ENCODE assay signal across 8 mouse cellular contexts in genomic region chr7:82648353-82649080, GRCm38 (mm10). TPM values are rescaled to one million over a fixed set of nuclear protein-coding genes. Genes with fewer than 3 reads are reported as not detected.
DNase-seq lines count a peak whose midpoint lies in the region; ATAC-seq and TF ChIP-seq lines count a peak whose summit lies in the region.

Saxo2 (minus strand) TSS chr7:82648528.
Efl1 (plus strand) TSS chr7:82648614.

- under 1% methylated on average over 46 of the region's 46 CpGs for WGBS in forebrain, embryonic 10.5 days
- under 1% methylated on average over 46 of the region's 46 CpGs for WGBS in heart, embryonic 15.5 days
- WGBS in liver, embryonic 14.5 days (ENCODE audit: insufficient replicate concordance): under 1% methylated on average over 46 of the region's 46 CpGs
- 0% methylated on average over 46 of the region's 46 CpGs for WGBS in neural tube, embryonic 11.5 days
- WGBS in stomach, postnatal 0 days: under 1% methylated on average over 46 of the region's 46 CpGs

- peak; percentile 24; the same call in 1 of the 2 replicates for TF ChIP-seq CTCF in liver, embryonic 14.5 days (IDR thresholded peaks at IDR 0.05; ENCODE audit: low read depth)
- TF ChIP-seq CTCF in stomach, postnatal 0 days (IDR thresholded peaks at IDR 0.05; ENCODE audit: low read depth): peak; percentile 27

- H3K27ac ChIP-seq in forebrain, embryonic 10.5 days: peak within 1 kb of the TSS; percentile 89
- peak within 1 kb of the TSS; percentile 66; the same call in 1 of the 2 replicates for H3K27ac ChIP-seq in heart, embryonic 15.5 days
- no peak within 1 kb of the TSS for H3K27ac ChIP-seq in liver, embryonic 14.5 days
- H3K27ac ChIP-seq in neural tube, embryonic 11.5 days (ENCODE audit: low read depth, low read length): no peak within 1 kb of the TSS
- peak within 1 kb of the TSS; percentile 84 for H3K27ac ChIP-seq in stomach, postnatal 0 days (replicated peaks)

- peak; percentile 98 for ATAC-seq in CD4-positive, CD25-positive, alpha-beta regulatory T cell, adult 4 months
- ATAC-seq in heart, embryonic 15.5 days (replicated peaks; ENCODE audit: insufficient number of reproducible peaks, insufficient read depth, low FRiP score, low read depth): peak; percentile 96
- ATAC-seq in liver, embryonic 14.5 days (ENCODE audit: insufficient read depth): peak; percentile 95
- peak; percentile 99 for ATAC-seq in neural tube, embryonic 11.5 days (ENCODE audit: insufficient read depth, low FRiP score, low TSS enrichment)
- ATAC-seq in stomach, postnatal 0 days (ENCODE audit: low FRiP score, low TSS enrichment): peak; percentile 94

- H3K9me3 ChIP-seq in forebrain, embryonic 10.5 days: no peaks in the 10 kb centered on the region
- H3K9me3 ChIP-seq in heart, embryonic 15.5 days (replicated peaks): no peaks in the 10 kb centered on the region
- H3K9me3 ChIP-seq in liver, embryonic 14.5 days (ENCODE audit: control insufficient read depth, low read length): no peaks in the 10 kb centered on the region
- H3K9me3 ChIP-seq in neural tube, embryonic 11.5 days (ENCODE audit: control insufficient read depth, low read length): no peaks in the 10 kb centered on the region
- H3K9me3 ChIP-seq in stomach, postnatal 0 days (ENCODE audit: control insufficient read depth, low read length): no peaks in the 10 kb centered on the region

- TF ChIP-seq EP300 in liver, embryonic 14.5 days (IDR thresholded peaks at IDR 0.05; ENCODE audit: low read depth): no peak
- TF ChIP-seq EP300 in stomach, postnatal 0 days (optimal IDR thresholded peaks at IDR 0.05): no peak

- H3K27me3 ChIP-seq in forebrain, embryonic 10.5 days (ENCODE audit: poor library complexity, severe bottlenecking): no peaks in the 10 kb centered on the region
- no peaks in the 10 kb centered on the region for H3K27me3 ChIP-seq in heart, embryonic 15.5 days
- H3K27me3 ChIP-seq in liver, embryonic 14.5 days (ENCODE audit: control insufficient read depth, insufficient read depth, low read length): no peaks in the 10 kb centered on the region
- H3K27me3 ChIP-seq in neural tube, embryonic 11.5 days (ENCODE audit: control insufficient read depth, insufficient read depth, low read length): no peaks in the 10 kb centered on the region
- no peaks in the 10 kb centered on the region for H3K27me3 ChIP-seq in stomach, postnatal 0 days (ENCODE audit: control insufficient read depth, insufficient read depth, low read length)

- H3K9ac ChIP-seq in heart, embryonic 15.5 days: peak within 1 kb of the TSS; percentile 74
- H3K9ac ChIP-seq in liver, embryonic 14.5 days (replicated peaks): peak within 1 kb of the TSS; percentile 69
- H3K9ac ChIP-seq in neural tube, embryonic 11.5 days (ENCODE audit: low read length): peak within 1 kb of the TSS; percentile 52
- peak within 1 kb of the TSS; percentile 85 for H3K9ac ChIP-seq in stomach, postnatal 0 days (ENCODE audit: low read length)

- H3K36me3 ChIP-seq in forebrain, embryonic 10.5 days (replicated peaks): peaks cover 25% of the 10 kb centered on the region
- peaks cover 7% of the 10 kb centered on the region; the same call in 1 of the 2 replicates for H3K36me3 ChIP-seq in heart, embryonic 15.5 days
- no peaks in the 10 kb centered on the region; the same call in 1 of the 2 replicates for H3K36me3 ChIP-seq in liver, embryonic 14.5 days (replicated peaks; ENCODE audit: control insufficient read depth, insufficient read depth, low read depth)
- H3K36me3 ChIP-seq in neural tube, embryonic 11.5 days (ENCODE audit: control insufficient read depth, insufficient read depth, low read length): 0 out of 2 replicates have a peak, but pooled peaks cover 2% of the 10 kb centered on the region
- no peaks in the 10 kb centered on the region; the same call in 1 of the 2 replicates for H3K36me3 ChIP-seq in stomach, postnatal 0 days (ENCODE audit: control insufficient read depth, insufficient read depth, low read length)

- peak within 1 kb of the TSS; percentile 83 for H3K4me3 ChIP-seq in forebrain, embryonic 10.5 days
- peak within 1 kb of the TSS; percentile 83 for H3K4me3 ChIP-seq in heart, embryonic 15.5 days
- peak within 1 kb of the TSS; percentile 75 to 91 for H3K4me3 ChIP-seq in liver, embryonic 14.5 days (ENCODE audit: insufficient read depth in 1 of 2, low read depth in 2 of 2, low read length in 2 of 2)
- peak within 1 kb of the TSS; percentile 81 for H3K4me3 ChIP-seq in neural tube, embryonic 11.5 days (ENCODE audit: low read depth, low read length)
- peak within 1 kb of the TSS; percentile 77 for H3K4me3 ChIP-seq in stomach, postnatal 0 days (ENCODE audit: low read depth, low read length)

- H3K4me1 ChIP-seq in forebrain, embryonic 10.5 days: peaks cover 18% of the 10 kb centered on the region
- peaks cover 7% of the 10 kb centered on the region for H3K4me1 ChIP-seq in heart, embryonic 15.5 days (replicated peaks)
- peaks cover 0 to 5% of the 10 kb centered on the region in 2 experiments; a peak in 2 of 4 replicates for H3K4me1 ChIP-seq in liver, embryonic 14.5 days (replicated peaks; ENCODE audit: control insufficient read depth in 2 of 2, insufficient read depth in 2 of 2, low read length in 1 of 2)
- H3K4me1 ChIP-seq in neural tube, embryonic 11.5 days (ENCODE audit: control insufficient read depth, insufficient read depth, low read length): no peaks in the 10 kb centered on the region; the same call in 1 of the 2 replicates
- H3K4me1 ChIP-seq in stomach, postnatal 0 days (replicated peaks; ENCODE audit: control insufficient read depth, insufficient read depth): no peaks in the 10 kb centered on the region

- DNase-seq in c-Kit-negative CD71-positive TER-119-positive erythroid progenitor cells, embryonic 14.5 days (ENCODE audit: low read depth, low spot score): peak; percentile 84
- DNase-seq in forebrain, embryonic 10.5 days (ENCODE audit: extremely low spot score, low spot score): peak; percentile 91
- DNase-seq in kidney, postnatal 25 days: peak; percentile 97 to 98
- peak; percentile 86 to 91 (median 87) for DNase-seq in liver, embryonic 14.5 days (ENCODE audit: low read depth in 3 of 3, low spot score in 3 of 3)
- peak; percentile 94 for DNase-seq in neural tube, embryonic 11.5 days (ENCODE audit: low spot score)
- peak; percentile 96 for DNase-seq in stomach, postnatal 0 days (ENCODE audit: low spot score)

- H3K4me2 ChIP-seq in heart, embryonic 15.5 days: peak within 1 kb of the TSS; percentile 74
- peak within 1 kb of the TSS; percentile 77 for H3K4me2 ChIP-seq in liver, embryonic 14.5 days (ENCODE audit: low read depth)
- H3K4me2 ChIP-seq in neural tube, embryonic 11.5 days (ENCODE audit: low read depth): peak within 1 kb of the TSS; percentile 58
- H3K4me2 ChIP-seq in stomach, postnatal 0 days (replicated peaks; ENCODE audit: low read depth): peak within 1 kb of the TSS; percentile 76

RNA-seq across cellular contexts. Expression of gene Saxo2, which starts in this region (rescaled TPM):
- polyA plus RNA-seq in CD4-positive, CD25-positive, alpha-beta regulatory T cell, adult 4 months (2017; shearing (Covaris generic)): not detected
- polyA plus RNA-seq in forebrain, embryonic 10.5 days (2016; fragmentation: Nextera tagmentation; extraction: Ambion mirVana): 5.8 and 7.4 TPM in 2 replicates
- 6.2 and 7.5 TPM in 2 replicates for polyA plus RNA-seq in heart, embryonic 15.5 days (2015; fragmentation: Nextera tagmentation; extraction: Ambion mirVana)
- polyA plus RNA-seq in liver, embryonic 14.5 days (2012; rRNA removed): 0.22 and 0.25 TPM in 2 replicates
- polyA plus RNA-seq in liver, embryonic 14.5 days (2014; fragmentation: Nextera tagmentation; extraction: Ambion mirVana): 0.52 and 0.62 TPM in 2 replicates
- 7.9 and 10.2 TPM in 2 replicates for polyA plus RNA-seq in neural tube, embryonic 11.5 days (2014; fragmentation: Nextera tagmentation; extraction: Ambion mirVana)
- polyA plus RNA-seq in stomach, postnatal 0 days (2015; fragmentation: Nextera tagmentation; extraction: Ambion mirVana): 3.1 and 3.8 TPM in 2 replicates

RNA-seq across cellular contexts. Expression of gene Efl1, which starts in this region (rescaled TPM):
- 10 to 100 TPM; 41.5 to 57.0 TPM for polyA plus RNA-seq in CD4-positive, CD25-positive, alpha-beta regulatory T cell, adult 4 months (2017; shearing (Covaris generic))
- polyA plus RNA-seq in forebrain, embryonic 10.5 days (2016; fragmentation: Nextera tagmentation; extraction: Ambion mirVana): 21.9 and 22.0 TPM in 2 replicates
- polyA plus RNA-seq in heart, embryonic 15.5 days (2015; fragmentation: Nextera tagmentation; extraction: Ambion mirVana): 11.3 and 15.2 TPM in 2 replicates
- polyA plus RNA-seq in liver, embryonic 14.5 days (2012; rRNA removed): 1.9 and 3.2 TPM in 2 replicates
- polyA plus RNA-seq in liver, embryonic 14.5 days (2014; fragmentation: Nextera tagmentation; extraction: Ambion mirVana): 8.0 and 10.3 TPM in 2 replicates
- 19.4 and 20.9 TPM in 2 replicates for polyA plus RNA-seq in neural tube, embryonic 11.5 days (2014; fragmentation: Nextera tagmentation; extraction: Ambion mirVana)
- 14.3 and 14.5 TPM in 2 replicates for polyA plus RNA-seq in stomach, postnatal 0 days (2015; fragmentation: Nextera tagmentation; extraction: Ambion mirVana)

Comparison
In these comparisons a context has a peak if more than half of its experiments do, and no peak if none do; other contexts are left out.
1. H3K27ac ChIP-seq: peak in forebrain, embryonic 10.5 days (single experiment), heart, embryonic 15.5 days (single experiment) and stomach, postnatal 0 days (single experiment); none in liver, embryonic 14.5 days (single experiment) and neural tube, embryonic 11.5 days (single experiment).
2. Peak in every context shown above with its lines, with median percentiles within 50 percentile points of each other: ATAC-seq, DNase-seq, H3K4me3 ChIP-seq, H3K4me2 ChIP-seq and H3K9ac ChIP-seq.